Mouse (Mus musculus) mammary gland, adult 2 months (tissue): ENCODE data around the gene Cacna1s. TPM values are rescaled to one million over a fixed set of nuclear protein-coding genes. Genes with fewer than 3 reads are reported as not detected.

Experiments
- polyA plus RNA-seq: library from polyadenylated mRNA; depleted of rRNA; stranded (reverse); fragments of >200 nt; gene quantifications from 2 replicates; pipeline ENCODE4 v1.2.3, GENCODE M21; 2012; ENCODE audit warnings: low replicate concordance; rRNA removed

The Cacna1s gene
- 0.96 and 107 TPM in 2 replicates for polyA plus RNA-seq

GRCm38 (mm10) chr1:136052547-136052946, at the start of gene Cacna1s:
Gene Cacna1s (plus strand): TSS chr1:136052750.

DNA sequence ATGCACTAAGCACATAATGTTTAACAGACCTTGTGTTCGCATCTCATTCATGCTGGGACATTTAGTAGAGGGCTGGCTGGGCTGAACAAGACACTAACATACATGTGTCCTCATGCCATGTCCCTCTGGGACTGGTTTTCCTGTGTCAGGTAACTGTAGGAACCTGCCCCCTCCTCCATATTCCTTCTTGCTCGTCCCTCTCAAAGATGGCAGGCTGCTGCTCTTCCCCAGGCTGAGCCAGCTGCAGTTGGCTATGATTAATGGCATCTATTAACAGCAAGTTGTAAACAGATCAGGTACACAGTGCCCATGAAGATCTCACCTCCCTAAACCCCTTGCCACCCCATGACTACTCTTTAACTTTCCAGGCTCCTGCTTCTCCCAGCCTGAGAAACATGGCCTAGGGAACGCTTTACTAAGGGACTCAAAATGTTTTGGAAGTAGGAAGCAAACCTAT, 46.2 kb upstream of the Cacna1s start, which contains the start of gene Igfn1:
Igfn1 (minus strand) TSS at position 51 of the 457 bp plus-strand sequence.

GRCm38 (mm10) chr1:136007211-136008158, 45.1 kb upstream of the Cacna1s start, which contains the start of gene Tmem9:
Gene Tmem9 (plus strand): TSS chr1:136008150.

DNA sequence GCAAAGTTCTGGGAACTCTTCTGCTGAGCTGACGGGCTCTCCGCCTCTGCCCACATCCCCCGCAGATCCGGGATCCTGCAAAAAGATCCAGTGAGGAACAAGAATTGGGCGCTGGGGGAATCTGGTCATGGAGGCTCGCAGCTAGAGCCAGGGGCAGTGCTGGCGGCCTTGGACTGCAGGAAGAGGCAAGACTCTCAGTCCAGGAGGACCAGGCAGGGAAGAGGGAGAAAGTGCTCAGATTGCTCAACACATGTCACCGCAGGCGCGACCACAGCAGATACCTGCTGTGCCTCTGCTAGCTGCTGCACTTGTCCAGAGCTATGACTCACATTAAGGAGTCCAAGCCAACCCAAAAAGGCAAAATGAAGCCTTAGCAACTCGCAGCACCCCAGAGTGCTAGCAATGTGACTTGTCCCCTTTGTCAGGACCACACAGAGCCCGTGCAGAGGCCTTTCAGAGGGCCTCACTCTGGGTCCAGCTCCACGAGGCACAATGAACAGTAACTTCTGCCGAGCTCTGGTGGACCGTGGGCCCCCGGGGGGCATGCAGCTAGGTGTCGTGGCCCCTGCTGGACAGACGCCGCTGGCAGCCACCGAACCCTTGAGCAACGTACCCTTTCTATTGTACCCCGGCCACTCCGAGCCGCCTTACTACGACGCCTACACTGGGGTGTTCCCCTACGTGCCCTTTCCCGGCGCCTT, 2.1 kb upstream of the Cacna1s start, which contains the start of gene Ascl5:
Ascl5 (plus strand) TSS at position 493 of the 701 bp plus-strand sequence.

GRCm38 (mm10) chr1:136130951-136131558, 78.5 kb downstream of the Cacna1s start, which contains the start of gene Kif21b:
Gene Kif21b (plus strand): TSS chr1:136131389.

Other genes with a start within 250 kb of the Cacna1s start
- 28.3 and 37.5 TPM in 2 replicates for gene Lad1, start 234.2 kb upstream of the Cacna1s start, polyA plus RNA-seq
- gene Tnnt2, start 216.4 kb upstream of the Cacna1s start, polyA plus RNA-seq = 0.39 and 1.3 TPM in 2 replicates
- 12.8 and 22.6 TPM in 2 replicates for gene Pkp1, start 133.5 kb upstream of the Cacna1s start, polyA plus RNA-seq
- 0.26 TPM in 1 of 2 replicates, not detected in the other for gene Igfn1, start 46.4 kb upstream of the Cacna1s start, polyA plus RNA-seq
- gene Tmem9, start 44.6 kb upstream of the Cacna1s start, polyA plus RNA-seq = 69.1 and 86.3 TPM in 2 replicates
- gene Ascl5, start 1.9 kb upstream of the Cacna1s start, polyA plus RNA-seq = not detected in 2 replicates
- 31.1 and 60.4 TPM in 2 replicates for gene Kif21b, start 78.6 kb downstream of the Cacna1s start, polyA plus RNA-seq
- not detected in 2 replicates for gene Mroh3, start 160.1 kb downstream of the Cacna1s start, polyA plus RNA-seq
- gene Inava, start 181.5 kb downstream of the Cacna1s start, polyA plus RNA-seq = 3.4 and 4.7 TPM in 2 replicates
- gene Gpr25, start 208.1 kb downstream of the Cacna1s start, polyA plus RNA-seq = 0.26 and 1.9 TPM in 2 replicates